Mouse (Mus musculus) gastrocnemius, postnatal 4 days (tissue): ENCODE data around the gene Jund. TPM values are rescaled to one million over a fixed set of nuclear protein-coding genes. Genes with fewer than 3 reads are reported as not detected.

Source experiments
- total RNA-seq, 2 experiments: library from RNA; stranded (reverse); gene quantifications; 2 replicates each; pipeline ENCODE4 v1.2.3; 2021

The Jund gene
- total RNA-seq, 2 experiments from 2014 or later, result 201 to 228 TPM

Other genes starting within 250 kb of the Jund start
- gene Klhl26, start 222.0 kb upstream of the Jund start, total RNA-seq, result 1 to 10 TPM; 8.1 to 10.0 TPM
- not detected for gene Tmem59l, start 211.6 kb upstream of the Jund start, total RNA-seq
- 1 to 10 TPM; 3.7 to 4.7 TPM for gene Crlf1, start 205.8 kb upstream of the Jund start, total RNA-seq
- gene Rex1bd, start 192.2 kb upstream of the Jund start, total RNA-seq, result 100 to 1,000 TPM; 118 to 119 TPM
- gene Uba52, start 188.1 kb upstream of the Jund start, total RNA-seq, result 1,000 to 10,000 TPM; 1,604 to 1,674 TPM
- 100 to 1,000 TPM; 162 to 184 TPM for gene Fkbp8, start 171.2 kb upstream of the Jund start, total RNA-seq
- gene Kxd1, start 171.0 kb upstream of the Jund start, total RNA-seq, result 10 to 100 TPM; 57.6 to 60.7 TPM
- gene Ell, start 159.5 kb upstream of the Jund start, total RNA-seq, result 10 to 100 TPM; 16.1 to 18.2 TPM
- gene Isyna1, start 104.6 kb upstream of the Jund start, total RNA-seq, result 10 to 100 TPM; 22.8 to 31.3 TPM
- gene Ssbp4, start 90.1 kb upstream of the Jund start, total RNA-seq, result 10 to 100 TPM; 49.6 to 60.7 TPM
- 1 to 10 TPM; 2.5 to 3.2 TPM for gene Lrrc25, start 82.8 kb upstream of the Jund start, total RNA-seq
- under 1 TPM; 0.32 to 0.39 TPM for gene Gdf15, start 66.5 kb upstream of the Jund start, total RNA-seq
- gene Pgpep1, start 38.6 kb upstream of the Jund start, total RNA-seq, result 10 to 100 TPM; 41.4 to 47.0 TPM
- 10 to 100 TPM; 70.1 to 84.7 TPM for gene Lsm4, start 25.7 kb upstream of the Jund start, total RNA-seq
- not detected for gene Iqcn, start 4.5 kb downstream of the Jund start, total RNA-seq
- not detected for gene Gm3336, start 19.6 kb downstream of the Jund start, total RNA-seq
- gene Pde4c, start 24.8 kb downstream of the Jund start, total RNA-seq, result 1 to 10 TPM; 1.4 to 1.5 TPM
- 10 to 100 TPM; 41.0 to 44.4 TPM for gene Rab3a, start 55.7 kb downstream of the Jund start, total RNA-seq
- 10 to 100 TPM; 27.0 to 27.4 TPM for gene Mpv17l2, start 62.0 kb downstream of the Jund start, total RNA-seq
- gene Pik3r2, start 77.8 kb downstream of the Jund start, total RNA-seq, result 10 to 100 TPM; 65.2 to 73.0 TPM
- 10 to 100 TPM; 12.3 to 14.6 TPM for gene Mast3, start 106.1 kb downstream of the Jund start, total RNA-seq
- not detected for gene Il12rb1, start 109.5 kb downstream of the Jund start, total RNA-seq
- gene Arrdc2, start 140.8 kb downstream of the Jund start, total RNA-seq, result 1 to 10 TPM; 3.9 to 7.0 TPM
- 1 to 10 TPM; 1.7 to 1.8 TPM for gene Kcnn1, start 164.3 kb downstream of the Jund start, total RNA-seq
- gene Ccdc124, start 175.0 kb downstream of the Jund start, total RNA-seq, result 10 to 100 TPM; 37.5 to 40.1 TPM
- not detected for gene Slc5a5, start 193.8 kb downstream of the Jund start, total RNA-seq
- gene Rpl18a, start 198.5 kb downstream of the Jund start, total RNA-seq, result 1,000 to 10,000 TPM; 1,846 to 1,982 TPM
- gene Map1s, start 207.0 kb downstream of the Jund start, total RNA-seq, result 10 to 100 TPM; 36.1 to 38.1 TPM